Mouse (Mus musculus): ENCODE data around the gene Arid3a. TPM values are rescaled to one million over a fixed set of nuclear protein-coding genes. Genes with fewer than 3 reads are reported as not detected.

Arid3a gene
- polyA plus RNA-seq, 1 experiment, result 15.0 TPM

- no peak for TF ChIP-seq CTCF (IDR thresholded peaks at IDR 0.05; ENCODE audit: extremely low read depth, insufficient read depth, insufficient read length, insufficient replicate concordance)
- no peak for TF ChIP-seq POLR2A (IDR thresholded peaks at IDR 0.05; ENCODE audit: low read depth, low read length)
- H3K27me3 ChIP-seq (ENCODE audit: control insufficient read depth, insufficient read depth, low read length), result no peaks in the 10 kb centered on the region
- 86% methylated on average over 18 of the region's 18 CpGs for WGBS
These were observed 3.4 kb downstream of the Arid3a start for GRCm38 (mm10) chr10:79929967-79930825.

DNA sequence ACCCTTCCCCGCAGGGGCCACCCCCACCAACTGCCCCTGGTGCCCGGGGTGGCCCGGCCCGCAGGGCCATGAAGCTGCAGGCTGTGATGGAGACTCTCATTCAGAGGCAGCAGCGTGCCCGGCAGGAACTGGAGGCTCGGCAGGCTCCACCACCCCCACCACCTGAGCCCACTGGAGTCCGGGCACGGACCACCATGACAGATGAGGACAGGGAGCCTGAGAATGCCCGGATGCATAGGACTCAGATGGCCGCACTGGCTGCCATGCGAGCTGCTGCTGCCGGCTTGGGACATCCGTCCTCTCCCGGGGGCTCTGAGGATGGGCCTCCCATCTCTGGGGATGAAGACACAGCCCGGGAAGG lies 4.0 kb downstream of the Arid3a start:
- no peak for DNase-seq (ENCODE audit: low read depth in 1 of 2, low spot score in 2 of 2)
- Histone ChIP-seq H3K4me1 (ENCODE audit: control insufficient read depth, insufficient read depth, insufficient read length) (peaks cover 8% of the 10 kb centered on the region; the same call in 1 of the 2 replicates), H3K4me3 (ENCODE audit: extremely low read depth, insufficient read depth, insufficient read length) (no peak overlapping the region)

More at GRCm38 (mm10) chr10:79929967-79930825, 3.4 kb downstream of the Arid3a start:
- Histone ChIP-seq H3K4me1 (ENCODE audit: control insufficient read depth, insufficient read depth, insufficient read length) (peaks cover 8% of the 10 kb centered on the region; the same call in 1 of the 2 replicates), H3K27ac (ENCODE audit: insufficient read depth, low read length) (no peak overlapping the region), H3K36me3 (ENCODE audit: control insufficient read depth, insufficient read depth, low read length) (peaks cover 15% of the 10 kb centered on the region), H3K4me3 (ENCODE audit: extremely low read depth, insufficient read depth, insufficient read length) (no peak overlapping the region)
- no peak for DNase-seq (ENCODE audit: low read depth in 1 of 2, low spot score in 2 of 2)

GRCm38 (mm10) chr10:79931797-79932196 lies 5.0 kb downstream of the Arid3a start:
- no peak for DNase-seq (ENCODE audit: low read depth in 1 of 2, low spot score in 2 of 2)
- Histone ChIP-seq H3K36me3 (ENCODE audit: control insufficient read depth, insufficient read depth, low read length) (peaks cover 15% of the 10 kb centered on the region), H3K4me3 (ENCODE audit: extremely low read depth, insufficient read depth, insufficient read length) (no peak overlapping the region), H3K27me3 (ENCODE audit: control insufficient read depth, insufficient read depth, low read length) (no peaks in the 10 kb centered on the region), H3K4me1 (ENCODE audit: control insufficient read depth, insufficient read depth, insufficient read length) (peaks cover 17% of the 10 kb centered on the region; the same call in 1 of the 2 replicates), H3K27ac (ENCODE audit: insufficient read depth, low read length) (no peak overlapping the region)
- TF ChIP-seq POLR2A (IDR thresholded peaks at IDR 0.05; ENCODE audit: low read depth, low read length) (no peak), CTCF (IDR thresholded peaks at IDR 0.05; ENCODE audit: extremely low read depth, insufficient read depth, insufficient read length, insufficient replicate concordance) (no peak)
- WGBS, result 86% methylated on average over 9 of the region's 9 CpGs

More for the DNA sequence above, 4.0 kb downstream of the Arid3a start:
- Histone ChIP-seq H3K27me3 (ENCODE audit: control insufficient read depth, insufficient read depth, low read length) (no peaks in the 10 kb centered on the region), H3K27ac (ENCODE audit: insufficient read depth, low read length) (no peak overlapping the region), H3K36me3 (ENCODE audit: control insufficient read depth, insufficient read depth, low read length) (peaks cover 15% of the 10 kb centered on the region)
- no peak for TF ChIP-seq CTCF (IDR thresholded peaks at IDR 0.05; ENCODE audit: extremely low read depth, insufficient read depth, insufficient read length, insufficient replicate concordance)
- TF ChIP-seq POLR2A (IDR thresholded peaks at IDR 0.05; ENCODE audit: low read depth, low read length), result no peak
- WGBS, result 92% methylated on average over 16 of the region's 16 CpGs

DNA sequence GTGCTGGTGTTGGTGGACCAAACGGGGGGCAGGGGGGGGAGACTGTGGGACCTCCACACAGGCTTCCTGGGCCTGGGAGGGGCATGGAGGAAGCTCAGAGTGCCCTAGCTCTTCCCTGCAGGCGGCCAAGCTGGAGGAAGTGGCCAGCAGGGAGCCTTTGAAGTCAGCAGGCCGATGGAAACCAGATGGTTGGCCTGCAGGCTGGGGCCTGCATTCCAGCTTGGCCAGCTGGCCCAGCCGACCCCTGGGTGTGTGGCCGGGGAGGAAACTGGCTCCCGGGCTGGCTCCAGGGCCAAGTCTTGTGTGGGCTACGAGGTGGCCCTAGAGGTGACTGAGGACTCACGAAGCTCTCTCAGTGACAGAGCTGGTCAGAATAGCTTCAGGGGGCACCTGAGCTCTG lies 5.9 kb downstream of the Arid3a start:
- Histone ChIP-seq H3K4me3 (ENCODE audit: extremely low read depth, insufficient read depth, insufficient read length) (no peak overlapping the region), H3K27ac (ENCODE audit: insufficient read depth, low read length) (no peak overlapping the region), H3K4me1 (ENCODE audit: control insufficient read depth, insufficient read depth, insufficient read length) (peaks cover 25% of the 10 kb centered on the region), H3K36me3 (ENCODE audit: control insufficient read depth, insufficient read depth, low read length) (peaks cover 15% of the 10 kb centered on the region), H3K27me3 (ENCODE audit: control insufficient read depth, insufficient read depth, low read length) (no peaks in the 10 kb centered on the region)
- WGBS, result 73% methylated on average over 8 of the region's 8 CpGs
- TF ChIP-seq CTCF (IDR thresholded peaks at IDR 0.05; ENCODE audit: extremely low read depth, insufficient read depth, insufficient read length, insufficient replicate concordance) (no peak), POLR2A (IDR thresholded peaks at IDR 0.05; ENCODE audit: low read depth, low read length) (no peak)
- DNase-seq (ENCODE audit: low read depth in 1 of 2, low spot score in 2 of 2), result no peak

DNA sequence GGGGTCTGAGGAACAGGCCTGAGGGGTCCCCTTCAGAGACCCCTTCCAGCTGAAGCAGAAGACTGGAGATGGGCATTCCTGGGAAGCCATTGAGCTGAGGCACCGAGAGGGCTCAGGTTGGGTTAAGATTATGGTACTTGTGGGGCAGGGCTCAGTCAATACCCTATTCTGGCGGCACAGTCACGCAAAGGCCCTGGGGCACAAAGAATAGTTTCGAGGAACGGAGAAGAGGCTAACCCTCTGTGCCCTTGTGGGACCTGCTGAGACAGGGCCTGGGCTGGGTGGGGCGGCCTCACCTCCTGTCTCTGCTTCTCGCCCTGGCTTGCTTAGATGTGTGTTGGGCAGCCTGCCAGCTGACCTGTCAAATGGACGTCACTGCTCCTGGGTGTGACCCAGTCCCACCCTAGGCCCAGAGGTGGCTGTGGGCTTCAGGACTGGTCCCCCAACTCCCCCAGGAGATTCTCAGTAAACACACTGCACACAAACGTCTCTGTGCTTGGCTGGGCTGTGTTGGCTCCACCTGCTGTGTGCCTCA lies 6.4 kb downstream of the Arid3a start:
- Histone ChIP-seq H3K4me3 (ENCODE audit: extremely low read depth, insufficient read depth, insufficient read length) (no peak overlapping the region), H3K27me3 (ENCODE audit: control insufficient read depth, insufficient read depth, low read length) (no peaks in the 10 kb centered on the region), H3K4me1 (ENCODE audit: control insufficient read depth, insufficient read depth, insufficient read length) (peaks cover 30% of the 10 kb centered on the region), H3K27ac (ENCODE audit: insufficient read depth, low read length) (no peak overlapping the region), H3K36me3 (ENCODE audit: control insufficient read depth, insufficient read depth, low read length) (peaks cover 15% of the 10 kb centered on the region)
- DNase-seq (ENCODE audit: low read depth in 1 of 2, low spot score in 2 of 2), result no peak
- 81% methylated on average over 9 of the region's 9 CpGs for WGBS
- no peak for TF ChIP-seq POLR2A (IDR thresholded peaks at IDR 0.05; ENCODE audit: low read depth, low read length)
- TF ChIP-seq CTCF (IDR thresholded peaks at IDR 0.05; ENCODE audit: extremely low read depth, insufficient read depth, insufficient read length, insufficient replicate concordance), result no peak

GRCm38 (mm10) chr10:79933861-79934260 lies 7.0 kb downstream of the Arid3a start:
- no peak for DNase-seq (ENCODE audit: low read depth in 1 of 2, low spot score in 2 of 2)
- 91% methylated on average over 6 of the region's 6 CpGs for WGBS
- H3K36me3 ChIP-seq (ENCODE audit: control insufficient read depth, insufficient read depth, low read length), result peaks cover 15% of the 10 kb centered on the region
- no peak overlapping the region for H3K4me3 ChIP-seq (ENCODE audit: extremely low read depth, insufficient read depth, insufficient read length)
- H3K27ac ChIP-seq (ENCODE audit: insufficient read depth, low read length), result no peak overlapping the region
- TF ChIP-seq POLR2A (IDR thresholded peaks at IDR 0.05; ENCODE audit: low read depth, low read length) (no peak), CTCF (IDR thresholded peaks at IDR 0.05; ENCODE audit: extremely low read depth, insufficient read depth, insufficient read length, insufficient replicate concordance) (no peak)
- H3K27me3 ChIP-seq (ENCODE audit: control insufficient read depth, insufficient read depth, low read length), result no peaks in the 10 kb centered on the region
- H3K4me1 ChIP-seq (ENCODE audit: control insufficient read depth, insufficient read depth, insufficient read length), result peaks cover 35% of the 10 kb centered on the region
